Mouse (Mus musculus) layer of hippocampus, adult 18-20 months (tissue): ENCODE data around the gene Nelfb. TPM values are rescaled to one million over a fixed set of nuclear protein-coding genes. Genes with fewer than 3 reads are reported as not detected.

ENCODE experiments used
- DNase-seq, 2 experiments: peaks; one replicate each; pipeline ENCODE4 v3.0.0; 2022; ENCODE audit warnings: low spot score in 2 of 2
- total RNA-seq, 2 experiments: library from RNA; stranded (reverse); gene quantifications; 2 replicates each; pipeline ENCODE4 v1.2.3; 2021

The Nelfb gene
- total RNA-seq, 2 experiments from 2014 or later, result 56.7 to 60.0 TPM

DNA sequence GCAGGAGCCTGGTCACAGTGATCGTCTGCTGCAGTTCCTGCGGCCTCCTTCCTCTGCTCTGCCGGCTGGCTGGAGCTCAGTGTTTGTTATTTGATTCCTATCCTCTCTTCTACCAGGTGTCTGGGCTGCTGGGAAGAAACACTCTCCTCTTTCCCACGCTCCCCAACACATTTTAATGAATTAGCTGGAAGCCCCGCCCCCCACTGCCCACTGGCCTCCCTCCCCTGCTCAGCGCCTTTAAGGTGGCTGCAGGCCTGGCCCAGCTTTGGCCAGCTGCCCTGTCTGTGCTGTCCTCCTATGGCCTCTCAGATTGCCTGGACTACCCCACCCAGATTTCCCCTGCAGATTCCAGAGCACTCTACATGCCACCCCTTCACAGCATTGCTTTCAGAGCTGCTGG lies 33.6 kb downstream of the Nelfb start:
- DNase-seq, result no peak

DNA sequence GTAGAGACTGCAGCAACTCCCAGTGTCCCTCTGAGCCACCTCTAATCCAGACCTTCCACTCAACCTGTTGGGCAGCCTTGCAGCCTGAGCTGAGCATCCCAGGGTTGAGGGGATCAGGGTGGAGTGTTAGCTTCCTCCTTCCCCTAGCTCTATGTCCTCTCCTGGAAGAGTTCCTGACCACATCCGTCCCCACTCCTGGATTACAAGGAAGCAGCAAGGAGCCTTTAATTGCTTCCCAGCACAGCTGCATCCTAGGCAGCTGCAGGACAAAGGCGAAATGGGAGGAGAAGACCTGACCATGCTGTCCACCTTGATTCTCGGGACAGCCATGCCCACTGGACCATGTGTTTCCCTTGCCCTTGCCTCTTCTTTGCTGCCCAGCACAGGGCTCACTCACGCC lies 34.2 kb downstream of the Nelfb start:
- no peak for DNase-seq

DNA sequence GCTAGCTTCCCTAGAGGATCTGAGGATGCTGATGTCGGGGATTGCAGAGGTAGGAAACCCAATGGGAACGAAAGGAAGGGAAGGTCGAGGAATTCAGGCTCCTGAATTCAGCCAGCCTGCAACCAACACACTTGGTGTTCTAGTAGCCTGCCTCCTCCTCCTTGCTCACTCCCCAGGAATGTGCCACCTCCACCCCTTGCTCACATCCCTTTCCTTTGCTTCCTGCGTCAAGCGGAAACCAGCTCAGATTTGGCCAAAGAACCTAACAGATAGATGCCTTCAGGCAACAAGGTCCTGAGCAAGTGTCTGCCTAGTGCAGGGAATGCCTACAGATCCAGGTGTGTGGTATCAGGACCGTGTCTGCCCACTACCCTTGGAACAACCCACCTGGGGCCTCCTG lies 34.7 kb downstream of the Nelfb start:
- no peak for DNase-seq

DNA sequence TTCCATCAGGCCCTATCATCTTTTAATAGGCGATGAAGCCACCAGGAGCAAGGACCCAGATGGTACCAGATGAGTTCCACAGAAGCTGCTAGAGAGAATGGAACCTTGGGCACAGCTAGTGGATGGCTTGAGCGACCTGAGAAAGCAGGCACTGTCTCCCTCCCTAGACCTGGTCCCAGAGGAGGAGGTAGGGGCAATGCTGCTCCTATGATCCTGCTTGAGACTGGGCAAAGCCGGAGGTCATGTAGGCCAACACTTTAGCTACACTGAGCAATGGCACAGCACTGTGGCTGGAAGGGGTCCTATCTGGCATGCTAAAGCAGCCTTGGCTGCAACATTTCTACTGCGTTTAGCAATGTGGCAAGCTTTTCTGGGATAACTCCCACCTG lies 35.6 kb downstream of the Nelfb start:
- DNase-seq, result no peak

DNA sequence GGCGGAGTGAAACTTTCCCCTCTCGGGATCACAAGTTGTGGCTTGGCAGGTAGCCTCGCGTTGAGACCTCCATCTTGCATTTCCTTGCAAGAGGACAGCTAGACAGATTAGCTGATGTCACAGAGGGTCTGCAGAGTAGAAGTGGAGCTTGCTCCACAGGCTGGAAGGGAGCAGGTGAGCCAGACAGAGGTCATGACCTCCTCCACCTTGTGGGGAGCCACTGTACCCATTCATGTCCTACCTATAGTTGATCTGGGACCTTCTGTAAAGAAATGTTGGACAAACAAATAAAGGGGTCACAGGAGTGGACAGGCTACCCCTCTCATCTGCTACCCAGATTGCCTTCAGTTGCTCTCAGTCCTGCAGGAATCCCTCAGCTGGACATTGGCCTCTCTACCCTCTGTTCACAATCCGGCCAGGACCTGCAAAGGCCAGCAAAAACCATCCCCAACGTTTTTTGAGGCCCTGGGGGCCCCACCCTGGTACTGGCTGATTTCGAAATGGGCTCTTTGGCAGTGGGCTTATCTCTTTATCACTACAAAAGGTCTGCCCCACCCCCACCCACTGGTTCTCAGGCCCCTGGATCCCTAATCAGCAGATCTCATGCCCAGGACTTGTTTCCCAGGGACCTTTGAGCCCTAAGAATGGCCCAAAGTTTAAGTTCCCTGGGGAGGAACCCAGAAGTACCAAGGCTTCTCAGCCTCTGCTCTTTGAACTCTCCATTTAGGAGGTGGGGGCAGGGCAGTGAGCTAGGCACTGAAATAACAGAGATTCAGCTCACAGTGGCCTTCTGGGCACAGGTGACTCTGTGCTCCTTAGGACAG lies 36.2 kb downstream of the Nelfb start:
- no peak for DNase-seq

DNA sequence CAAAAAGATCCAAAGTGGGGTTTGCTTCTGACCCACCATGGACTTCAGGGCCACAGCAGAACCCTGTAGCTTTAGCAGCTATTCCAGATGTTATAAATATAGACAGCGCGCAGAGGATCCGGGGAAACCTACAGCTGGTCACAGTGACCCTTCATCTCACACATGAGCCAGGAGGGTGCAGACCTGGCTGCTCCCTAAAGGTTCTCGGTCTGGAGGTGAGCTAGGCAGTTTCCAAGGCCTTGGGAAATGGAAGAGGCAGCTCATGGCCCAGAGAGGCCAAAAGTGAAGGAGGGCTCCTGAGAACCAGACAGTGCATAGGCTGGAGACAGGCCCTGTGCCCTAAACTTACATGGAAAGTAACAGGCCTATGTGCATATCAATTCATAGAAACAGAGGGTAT lies 37.5 kb downstream of the Nelfb start:
- DNase-seq, result no peak

DNA sequence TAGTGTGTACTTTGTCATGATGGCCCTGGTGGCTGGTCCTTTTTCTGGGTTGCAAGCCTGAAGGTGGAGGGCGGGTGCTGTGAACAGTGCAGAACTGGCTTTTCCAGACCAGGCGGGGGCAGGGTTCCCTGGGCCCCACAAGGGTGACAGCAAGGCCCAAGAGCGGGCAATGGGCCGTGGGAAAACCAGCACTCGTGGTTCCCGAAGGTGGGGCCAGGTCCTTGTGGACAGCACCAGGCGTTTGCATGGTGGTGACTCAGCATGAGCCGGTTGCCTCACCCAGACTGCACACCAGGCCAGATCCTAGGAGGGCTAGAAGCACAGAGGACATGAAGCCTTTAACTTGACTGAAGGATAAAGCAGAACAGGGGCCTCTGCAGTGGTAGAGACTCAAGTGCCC lies 38.7 kb downstream of the Nelfb start:
- DNase-seq, result no peak

DNA sequence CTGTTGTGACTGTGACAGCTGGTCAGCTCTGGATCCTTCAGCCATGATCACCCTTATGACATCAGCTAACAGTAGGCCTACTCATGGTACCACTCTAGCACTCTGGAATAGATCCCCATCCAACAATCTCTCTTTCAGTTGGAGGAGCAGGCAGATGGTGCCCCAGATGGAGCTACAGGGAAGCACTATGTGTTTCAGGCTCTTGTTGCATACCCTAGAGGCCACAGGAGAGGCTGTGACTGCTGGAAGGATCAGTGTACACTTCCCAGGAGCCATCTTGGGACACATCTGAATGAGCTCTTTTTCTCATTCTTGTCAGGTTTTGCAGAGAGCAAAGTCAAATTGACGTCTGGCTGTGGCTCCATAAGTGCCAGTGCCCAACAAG lies 39.5 kb downstream of the Nelfb start:
- DNase-seq, result peak in 1 of 2 experiments; percentile 83

DNA sequence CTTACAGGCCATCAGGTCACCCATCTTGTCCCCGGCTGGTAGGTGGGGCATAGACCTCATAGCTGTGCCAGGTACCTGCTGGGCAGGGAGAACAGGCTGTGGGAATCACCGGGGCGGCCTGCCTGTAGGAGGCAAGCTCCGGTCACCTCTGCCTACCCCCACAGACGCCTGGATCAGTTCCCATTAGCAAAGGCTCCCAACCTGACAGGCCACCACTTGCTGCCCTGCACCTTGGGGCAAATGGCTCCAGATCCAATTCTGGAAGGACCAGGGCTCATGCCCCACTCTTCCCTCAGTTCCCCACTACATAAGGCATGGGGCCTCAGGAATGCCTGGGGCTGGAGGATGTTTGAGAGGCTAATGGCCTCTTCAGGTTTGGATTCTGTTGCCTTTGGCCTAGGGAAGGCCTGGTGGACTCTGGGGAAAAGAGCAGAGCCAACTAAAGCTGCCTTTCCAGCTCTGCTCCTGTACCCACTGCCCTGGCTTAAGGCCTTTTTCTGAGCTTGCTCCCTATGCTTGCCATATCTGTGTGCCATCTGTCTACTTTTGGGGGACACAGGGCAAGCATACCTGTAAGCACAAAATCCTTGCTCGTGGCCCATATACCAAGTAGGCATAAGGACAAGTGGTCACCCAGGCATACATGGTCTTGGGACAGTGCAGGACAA lies 40.1 kb downstream of the Nelfb start:
- no peak for DNase-seq

DNA sequence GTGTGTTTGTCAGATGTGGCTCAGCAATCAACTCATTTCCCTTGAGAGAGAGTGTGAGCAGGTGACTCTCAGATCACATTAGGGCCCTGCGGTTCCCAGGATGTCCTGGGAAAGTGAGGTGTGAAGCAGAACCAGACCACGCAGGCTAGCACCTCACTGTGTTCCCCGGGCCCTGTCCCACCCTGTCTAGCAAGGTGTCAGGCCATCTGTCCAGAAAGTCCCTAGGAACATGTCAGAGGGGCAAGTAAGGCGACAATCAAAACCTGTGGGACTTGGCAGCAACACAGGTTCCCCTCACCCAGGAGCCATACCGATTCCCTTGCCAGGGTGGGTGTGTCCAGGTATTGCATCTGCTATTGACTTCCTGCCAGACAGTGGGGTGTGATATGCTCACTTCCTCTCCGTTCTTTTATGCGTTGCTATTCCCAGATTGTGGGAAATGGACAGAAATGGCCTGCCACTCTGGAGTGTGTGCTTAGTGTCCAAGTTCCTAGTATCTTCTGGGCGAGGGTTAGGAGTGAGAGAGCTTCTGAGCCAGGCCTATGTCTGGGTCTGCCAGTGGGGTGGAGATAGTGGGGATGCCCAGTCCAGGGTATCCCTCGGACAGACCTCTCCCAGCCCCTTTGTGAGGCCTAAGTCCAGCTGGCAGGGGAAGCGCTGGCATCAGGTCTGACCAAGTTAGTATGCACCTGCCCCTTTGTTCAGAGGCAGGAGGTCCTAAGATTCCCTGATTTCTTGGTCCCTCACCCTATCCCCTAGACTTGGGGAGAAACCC lies 40.8 kb downstream of the Nelfb start:
- DNase-seq, result no peak

DNA sequence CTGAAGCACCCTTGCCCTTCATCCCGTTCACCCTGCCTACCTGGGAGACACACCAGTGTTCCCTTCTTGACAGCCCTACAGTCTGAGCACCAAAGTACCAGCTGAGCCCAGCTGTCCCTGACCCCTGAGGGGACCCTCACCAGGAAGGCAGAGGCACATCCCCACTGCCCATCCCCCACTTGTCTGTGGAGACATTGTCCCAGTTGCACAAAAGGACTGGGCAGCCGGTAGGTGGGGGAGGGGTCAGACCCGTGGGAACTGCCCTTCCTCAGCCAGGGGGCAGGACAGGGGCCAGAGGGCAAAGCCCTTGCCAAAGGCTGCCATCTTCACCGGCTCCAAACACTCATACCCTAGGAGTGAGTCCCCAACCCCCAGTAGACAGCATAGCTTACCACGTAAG lies 41.5 kb downstream of the Nelfb start:
- no peak for DNase-seq

DNA sequence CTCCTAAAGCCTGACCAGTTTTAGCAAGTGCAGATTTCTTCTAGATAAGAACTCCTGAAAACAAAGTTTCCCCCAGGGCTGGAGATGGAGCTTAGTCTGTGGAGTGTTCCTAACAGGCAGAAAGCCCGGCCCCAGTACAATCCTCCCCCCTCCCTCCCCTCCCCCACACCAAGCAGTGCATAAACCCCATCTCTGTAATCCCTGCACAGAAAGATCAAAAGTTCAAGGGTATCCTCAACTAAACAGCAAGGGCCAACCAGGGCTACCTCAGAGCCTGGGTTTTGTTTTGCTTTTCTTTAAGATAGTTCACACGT lies 42.7 kb downstream of the Nelfb start:
- DNase-seq, result no peak

DNA sequence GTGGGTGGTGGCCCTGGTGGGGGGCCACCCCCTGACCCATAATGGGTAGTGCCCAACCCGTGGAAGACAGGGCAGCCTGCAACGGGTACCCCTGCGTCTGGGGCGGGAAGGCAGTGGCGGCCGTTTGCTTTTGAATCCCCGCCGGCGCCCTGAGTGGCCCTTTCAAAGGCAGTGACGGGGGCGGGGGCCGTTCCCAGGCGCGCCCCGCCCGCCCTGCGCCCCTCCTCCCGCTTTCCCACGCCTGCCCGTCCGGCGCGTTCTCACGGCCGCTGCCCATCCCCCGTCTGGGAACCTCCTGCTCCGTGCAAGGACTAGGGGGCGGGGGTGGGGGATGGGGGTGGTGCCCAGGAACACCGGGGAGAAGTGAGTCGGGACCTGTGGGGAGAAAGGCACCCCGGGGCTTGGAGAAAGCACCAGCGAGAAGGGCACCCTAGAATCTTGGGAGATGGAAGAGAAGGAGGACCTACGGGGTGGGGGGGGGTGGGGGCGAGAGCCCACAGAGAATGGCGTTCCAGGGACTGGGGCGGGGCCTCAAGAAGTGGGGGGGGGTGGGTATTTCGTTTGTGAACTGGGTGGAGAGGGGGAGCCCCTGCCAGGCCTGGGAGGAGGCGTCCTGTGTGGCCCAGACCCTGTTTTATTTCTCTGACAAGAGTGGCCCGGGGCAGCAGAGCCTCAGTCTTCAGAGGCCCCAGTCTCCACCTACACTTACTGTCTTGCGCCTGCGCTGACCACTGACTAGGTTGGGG lies 43.2 kb downstream of the Nelfb start:
- no peak for DNase-seq

DNA sequence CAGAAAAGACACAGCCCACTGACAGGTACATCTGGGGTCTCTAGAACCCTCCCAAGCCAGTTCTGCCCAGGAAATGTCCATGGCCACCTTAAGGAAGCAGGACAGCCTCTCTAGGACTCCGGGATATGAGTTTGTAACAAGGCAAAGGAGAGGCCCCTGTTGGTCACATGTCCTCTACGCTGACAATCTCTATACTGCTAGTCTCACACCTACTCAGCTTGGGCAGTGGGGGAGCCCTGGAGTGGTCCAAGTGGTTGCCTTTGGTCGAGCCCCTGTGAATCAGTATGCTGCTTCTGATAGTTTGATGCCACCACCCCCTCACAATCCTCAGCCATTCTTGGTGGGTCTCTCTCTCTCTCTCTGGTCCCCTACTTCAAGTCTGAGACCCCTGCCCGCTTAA lies 43.8 kb downstream of the Nelfb start:
- no peak for DNase-seq

DNA sequence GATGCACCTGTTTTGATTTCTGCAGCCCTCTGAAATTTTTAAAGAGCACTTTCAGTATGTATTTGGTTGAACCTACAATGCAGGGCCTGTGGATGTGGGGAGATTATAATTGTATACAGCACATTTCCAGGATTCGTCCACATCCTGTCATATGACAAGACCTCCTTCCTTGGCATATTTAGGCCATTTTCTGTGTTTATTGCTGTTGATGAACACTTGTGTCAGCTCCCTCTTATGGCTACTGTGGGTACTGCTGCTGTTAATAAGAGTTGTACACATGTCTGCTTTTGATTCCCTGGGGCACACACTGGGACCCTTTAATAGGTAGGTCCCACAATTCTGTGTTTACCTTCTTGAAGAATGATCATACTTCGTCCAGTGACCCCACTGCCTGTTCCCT lies 53.6 kb downstream of the Nelfb start:
- peak in 1 of 2 experiments; percentile 75 for DNase-seq

DNA sequence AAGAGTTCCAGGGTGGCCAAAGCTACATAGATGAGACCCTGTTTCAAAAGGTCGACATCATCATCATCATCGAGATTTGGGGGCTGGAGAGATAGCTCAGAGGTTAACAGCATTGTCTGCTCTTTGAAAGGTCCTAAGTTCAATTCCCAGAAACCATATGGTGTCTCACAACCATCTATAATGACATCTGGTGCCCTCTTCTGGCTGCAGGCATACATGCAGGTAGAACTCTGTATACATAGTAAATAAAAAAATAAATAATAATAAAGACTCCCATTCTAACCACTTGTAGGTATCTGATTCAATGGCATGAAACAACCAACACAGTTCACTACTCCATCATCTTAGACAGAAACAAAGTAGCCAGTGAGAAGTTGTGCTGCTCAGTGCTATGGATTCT lies 54.3 kb downstream of the Nelfb start:
- DNase-seq, result no peak

DNA sequence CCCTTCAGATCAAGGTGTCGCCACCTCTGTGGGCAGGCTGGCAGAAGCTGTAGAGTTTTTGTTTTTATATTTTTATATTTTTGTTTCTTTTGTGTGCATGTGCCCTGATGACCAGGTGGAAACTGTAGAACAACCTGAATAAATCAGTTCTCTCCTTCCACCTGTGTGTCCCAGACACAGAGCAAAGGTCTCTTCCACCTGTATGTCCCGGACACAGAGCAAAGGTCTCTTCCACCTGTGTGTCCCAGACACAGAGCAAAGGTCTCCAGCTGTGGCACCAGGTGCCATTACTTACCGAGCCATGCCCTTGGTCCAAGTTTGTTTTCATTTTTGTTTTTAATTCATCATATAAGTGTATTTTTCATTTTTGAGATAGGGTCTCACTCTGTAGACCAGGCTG lies 55.1 kb downstream of the Nelfb start:
- no peak for DNase-seq

DNA sequence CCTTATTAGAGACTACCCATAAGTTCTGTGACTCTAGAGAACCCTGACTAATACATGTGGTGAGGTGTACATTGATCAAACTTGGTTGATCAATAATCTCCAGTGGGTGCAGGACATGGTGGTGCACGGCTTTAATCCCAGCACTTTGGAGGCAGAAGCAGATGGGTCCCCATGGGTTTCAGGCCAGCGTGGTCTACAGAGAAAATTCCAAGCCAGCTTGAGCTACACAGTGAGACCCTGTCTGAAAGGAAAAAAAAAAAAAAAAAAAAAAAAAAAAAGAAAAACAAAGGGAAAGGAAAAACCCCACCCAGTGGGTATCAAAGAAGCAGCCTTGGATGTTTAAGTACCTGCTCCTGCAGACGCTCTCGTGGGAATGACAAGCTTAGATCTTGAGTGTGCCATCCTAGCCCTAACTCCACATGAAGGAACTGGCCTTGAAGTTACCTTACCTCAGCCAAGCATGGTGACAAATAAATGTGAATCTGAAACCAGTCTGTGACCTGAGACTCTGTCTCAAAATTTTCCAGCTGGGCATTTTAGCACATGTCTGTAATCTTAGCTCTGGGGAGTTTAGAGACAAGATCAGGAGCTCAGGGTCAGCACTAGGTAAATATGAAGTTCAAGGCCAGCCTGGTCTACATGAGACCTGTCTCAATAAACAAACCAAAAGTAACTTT lies 59.9 kb downstream of the Nelfb start:
- no peak for DNase-seq
